Mouse (Mus musculus) hindbrain, embryonic 14.5 days (tissue): ENCODE data around the gene Gsdma2. TPM values are rescaled to one million over a fixed set of nuclear protein-coding genes. Genes with fewer than 3 reads are reported as not detected.
"Not testable (repeated sequence)": the region's sequence is repeated elsewhere in the genome, so short reads cannot be mapped to it uniquely, and the experiment has no call there.

ENCODE experiments used
- ATAC-seq: fragments of 200-750 bp; cut with Nextera tagmentation; 2 replicates; pipeline ENCODE4 v1.8.0; 2017; ENCODE audit warnings: moderate number of reproducible peaks, mild to moderate bottlenecking, moderate TSS enrichment, moderate library complexity; ENCODE audit not compliant: low FRiP score
- DNase-seq: peaks from one replicate; pipeline ENCODE4 v3.0.0-alpha.2; 2015; ENCODE audit warnings: low spot score
- H3K27ac ChIP-seq: fragments of 300-500 bp; sonication (generic); 2 replicates; pipeline ENCODE4 v1.5.1; 2014; ENCODE audit warnings: mild to moderate bottlenecking, moderate library complexity
- H3K27me3 ChIP-seq: fragments of 300-500 bp; sonication (generic); 2 replicates; pipeline ENCODE4 v1.6.1; 2014; ENCODE audit warnings: mild to moderate bottlenecking, low read length, mixed read lengths; ENCODE audit not compliant: control insufficient read depth, insufficient read depth
- H3K36me3 ChIP-seq: fragments of 300-500 bp; sonication (generic); replicated peaks from 2 replicates; pipeline ENCODE4 v1.6.1; 2014; ENCODE audit not compliant: control insufficient read depth, insufficient read depth
- H3K4me1 ChIP-seq: fragments of 300-500 bp; sonication (generic); replicated peaks from 2 replicates; pipeline ENCODE4 v1.6.1; 2014; ENCODE audit warnings: antibody characterized with exemption, low read length, mixed read lengths; ENCODE audit not compliant: control insufficient read depth, insufficient read depth
- H3K4me2 ChIP-seq: fragments of 300-500 bp; sonication (generic); replicated peaks from 2 replicates; pipeline ENCODE4 v1.6.1; 2014; ENCODE audit warnings: mild to moderate bottlenecking, moderate library complexity
- H3K4me3 ChIP-seq: fragments of 300-500 bp; sonication (generic); replicated peaks from 2 replicates; pipeline ENCODE4 v1.5.1; 2014; ENCODE audit warnings: mild to moderate bottlenecking, low read length
- H3K9ac ChIP-seq: fragments of 300-500 bp; sonication (generic); 2 replicates; pipeline ENCODE4 v1.6.1; 2014
- H3K9me3 ChIP-seq: fragments of 300-500 bp; sonication (generic); 2 replicates; pipeline ENCODE4 v1.6.1; 2016; ENCODE audit warnings: low read length; ENCODE audit not compliant: control insufficient read depth
- WGBS: fragments of 180-500 bp; shearing (Covaris S2); extraction: QIAGEN DNeasy Blood & Tissue Kit; methylation state at CpG from one replicate; pipeline ENCODE4 v1.1.7; 2014; 5-methylcytosine and 5-hydroxymethylcytosine counted together
- polyA plus RNA-seq: library from polyadenylated mRNA; unstranded; fragments of >200 nt; fragmentation: Nextera tagmentation; extraction: Ambion mirVana; gene quantifications from 2 replicates; pipeline ENCODE4 v1.2.1, GENCODE M21; 2014

The Gsdma2 gene
- polyA plus RNA-seq, 1 experiment from 2014 or later = not detected

DNA sequence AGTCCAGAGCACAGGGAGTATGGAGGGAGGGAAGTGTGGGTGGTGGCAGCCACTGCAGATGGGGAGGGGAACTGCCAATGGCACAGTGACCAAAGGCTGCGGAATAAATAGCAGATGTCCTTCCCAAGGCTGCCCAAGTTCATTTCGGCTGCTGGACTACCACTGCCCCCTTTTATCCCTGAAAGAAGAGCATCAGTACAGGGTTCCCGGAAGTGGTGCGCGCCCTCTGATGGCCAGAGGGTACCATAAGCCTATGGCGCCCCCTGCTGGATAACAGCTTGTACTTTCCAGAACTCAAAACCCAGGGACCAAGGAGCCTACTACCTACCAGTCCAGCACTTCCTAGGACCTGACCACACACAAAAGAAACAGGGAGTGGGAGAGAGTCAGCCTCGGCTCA lies 26.6 kb downstream of the Gsdma2 start:
- not testable (repeated sequence) for H3K27ac ChIP-seq, H3K4me3 ChIP-seq, H3K27me3 ChIP-seq, H3K4me1 ChIP-seq, H3K9me3 ChIP-seq, H3K9ac ChIP-seq, H3K36me3 ChIP-seq
- DNase-seq = peak; percentile 43
- H3K4me2 ChIP-seq = peak overlapping the region; percentile 13; the same call in 1 of the 2 replicates
- 0 out of 2 replicates have a peak, but pooled peaks have one; percentile 24 for ATAC-seq
- WGBS = 6% methylated on average over 6 of the region's 7 CpGs

DNA sequence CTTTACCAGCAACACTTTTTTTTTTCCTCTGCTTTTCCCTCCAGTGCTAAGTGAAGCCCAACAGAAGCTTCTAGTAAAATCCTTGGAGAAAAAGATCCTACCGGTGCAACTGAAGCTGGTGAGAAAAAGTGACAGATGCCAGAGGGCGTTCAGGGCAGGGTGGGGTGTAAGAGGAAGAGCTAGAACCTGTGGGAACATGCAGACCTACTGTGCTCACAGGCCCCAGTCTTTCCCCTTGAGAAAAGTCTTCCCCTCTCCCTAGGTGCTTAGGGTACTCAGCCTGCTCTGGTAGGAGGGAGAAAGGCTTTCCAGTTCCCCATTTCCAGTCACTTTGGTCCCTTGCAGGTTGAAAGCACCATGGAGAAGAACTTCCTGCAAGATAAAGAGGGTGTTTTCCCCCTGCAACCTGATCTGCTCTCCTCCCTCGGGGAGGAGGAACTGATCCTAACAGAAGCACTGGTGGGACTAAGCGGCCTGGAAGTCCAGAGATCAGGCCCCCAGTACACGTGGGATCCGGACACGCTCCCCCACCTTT lies 29.3 kb downstream of the Gsdma2 start:
- H3K9ac ChIP-seq = no peak overlapping the region
- no peaks in the 10 kb centered on the region for H3K27me3 ChIP-seq
- WGBS = 37% methylated on average over 7 of the region's 7 CpGs
- H3K4me3 ChIP-seq = no peak overlapping the region
- DNase-seq (no peak), ATAC-seq (no peak)
- no peak overlapping the region for H3K27ac ChIP-seq
- no peak overlapping the region for H3K4me2 ChIP-seq
- H3K9me3 ChIP-seq = no peaks in the 10 kb centered on the region
- H3K4me1 ChIP-seq = no peaks in the 10 kb centered on the region
- H3K36me3 ChIP-seq = no peaks in the 10 kb centered on the region

- DNase-seq (no peak), ATAC-seq (no peak)
- Histone ChIP-seq H3K27me3 (no peaks in the 10 kb centered on the region), H3K4me3 (no peak overlapping the region), H3K9me3 (no peaks in the 10 kb centered on the region), H3K9ac (no peak overlapping the region), H3K4me1 (peaks cover 10% of the 10 kb centered on the region; the same call in 1 of the 2 replicates), H3K27ac (no peak overlapping the region), H3K36me3 (peaks cover under 1% of the 10 kb centered on the region; the same call in 1 of the 2 replicates), H3K4me2 (no peak overlapping the region)
- 100% methylated on average over 1 of the region's 1 CpGs for WGBS
These were observed 33.5 kb downstream of the Gsdma2 start for GRCm38 (mm10) chr11:98680023-98680422.

DNA sequence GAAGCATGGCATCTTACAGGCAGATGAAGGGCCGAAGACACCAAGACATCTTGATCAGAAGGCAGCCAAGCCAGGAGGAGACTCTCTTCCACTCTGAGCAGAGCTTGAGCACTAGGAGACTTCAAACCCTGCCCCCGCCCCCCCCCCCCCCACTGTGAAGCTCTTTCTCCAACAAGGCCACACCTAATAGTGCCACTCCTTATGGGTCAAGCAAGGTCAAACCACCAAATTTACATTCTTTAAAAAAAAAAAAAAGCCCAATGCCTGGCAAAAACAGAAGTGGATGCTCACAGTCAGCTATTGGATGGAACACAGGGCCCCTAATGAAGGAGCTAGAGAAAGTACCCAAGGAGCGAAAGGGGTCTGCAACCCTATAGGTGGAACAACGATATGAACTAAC lies 34.0 kb downstream of the Gsdma2 start:
- H3K4me2 ChIP-seq, H3K9ac ChIP-seq: not testable (repeated sequence)

DNA sequence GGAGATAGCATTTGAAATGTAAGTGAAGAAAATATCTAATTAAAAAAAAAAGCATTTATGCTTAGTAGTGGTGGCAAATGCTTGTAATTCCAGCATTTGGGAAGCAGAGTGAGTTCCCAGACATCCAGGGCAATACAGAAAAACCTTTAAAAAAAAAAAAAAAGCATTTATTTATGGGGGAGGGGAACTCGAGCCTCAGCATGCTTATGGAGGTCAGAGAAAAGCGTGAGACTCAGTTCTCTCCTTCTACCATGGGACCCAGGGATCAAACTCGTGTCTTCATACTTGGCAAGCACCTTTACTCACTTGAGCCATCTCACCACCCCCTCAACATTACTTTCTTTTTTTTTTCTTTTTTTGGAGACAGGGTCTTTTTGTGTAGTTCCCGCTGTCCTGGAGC lies 34.6 kb downstream of the Gsdma2 start:
- Histone ChIP-seq H3K36me3 (peaks cover 12% of the 10 kb centered on the region), H3K4me2 (no peak overlapping the region), H3K4me1 (peaks cover 10% of the 10 kb centered on the region; the same call in 1 of the 2 replicates), H3K27ac (no peak overlapping the region), H3K9me3 (no peaks in the 10 kb centered on the region), H3K27me3 (no peaks in the 10 kb centered on the region), H3K9ac (no peak overlapping the region), H3K4me3 (no peak overlapping the region)
- ATAC-seq = no peak
- 83% methylated on average over 4 of the region's 4 CpGs for WGBS
- DNase-seq = no peak

More for the DNA sequence above, 34.0 kb downstream of the Gsdma2 start:
- not testable (repeated sequence) for ATAC-seq, H3K9me3 ChIP-seq, H3K27me3 ChIP-seq, DNase-seq, H3K36me3 ChIP-seq, H3K27ac ChIP-seq, H3K4me3 ChIP-seq, H3K4me1 ChIP-seq
- 83% methylated on average over 4 of the region's 4 CpGs for WGBS

DNA sequence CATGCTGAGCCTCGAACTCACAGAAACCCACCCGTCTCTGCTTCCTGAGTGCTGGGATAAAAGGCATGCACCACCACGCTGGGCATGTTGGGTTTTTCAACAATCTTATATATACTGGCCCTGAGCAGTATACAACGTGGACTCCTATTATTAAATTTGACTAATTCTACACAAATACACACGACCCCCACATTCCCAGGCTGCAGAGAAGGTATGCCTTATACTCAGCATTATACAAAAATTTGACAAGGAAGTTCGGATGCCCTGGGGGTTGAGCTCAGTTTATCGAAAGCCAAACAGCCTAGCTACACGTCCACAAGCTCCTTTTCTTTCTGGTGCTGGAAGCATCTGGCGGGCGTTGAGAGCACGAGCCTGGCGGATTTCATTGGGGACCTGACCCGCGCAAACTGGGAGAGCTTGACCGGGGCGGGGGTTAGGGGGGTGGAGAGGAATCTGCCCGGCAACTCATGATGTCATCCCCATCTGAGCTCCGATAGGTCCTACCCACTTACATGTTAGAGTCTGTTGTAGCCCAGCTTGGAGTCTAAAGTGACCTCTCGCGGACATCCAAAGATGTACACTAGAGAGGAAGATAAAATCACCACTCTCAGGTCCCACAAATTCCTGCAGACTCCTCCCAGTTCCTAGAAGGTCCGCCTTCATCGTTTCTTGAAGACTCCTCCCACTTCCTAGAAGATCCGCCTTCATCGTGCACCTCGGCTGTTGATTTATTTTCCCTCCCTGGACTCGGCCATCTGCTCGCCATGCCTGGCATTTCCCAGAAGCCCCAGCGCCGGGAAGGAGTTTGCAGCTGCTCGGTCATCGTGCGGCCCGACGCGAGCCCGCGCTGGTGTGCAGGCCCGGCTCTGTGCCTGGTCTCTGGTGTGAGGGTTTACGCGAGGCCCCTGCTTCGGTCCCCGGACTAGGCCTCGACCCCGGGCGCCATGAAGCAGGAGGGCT lies 35.5 kb downstream of the Gsdma2 start, which contains the start of gene Psmd3:
Gene Psmd3, plus strand, starts transcription at position 769 of the 960 bp plus-strand sequence.
- peaks cover 21% of the 10 kb centered on the region for H3K36me3 ChIP-seq
- H3K9ac ChIP-seq = peak within 1 kb of the TSS; percentile 92
- WGBS = 6% methylated on average over 45 of the region's 45 CpGs
- H3K4me1 ChIP-seq = peaks cover 10% of the 10 kb centered on the region; the same call in 1 of the 2 replicates
- H3K4me2 ChIP-seq = peak within 1 kb of the TSS; percentile 86
- DNase-seq (peak; percentile 99), ATAC-seq (peak; percentile 98)
- no peaks in the 10 kb centered on the region for H3K27me3 ChIP-seq
- no peaks in the 10 kb centered on the region for H3K9me3 ChIP-seq
- H3K27ac ChIP-seq = peak within 1 kb of the TSS; percentile 73
- peak within 1 kb of the TSS; percentile 73 for H3K4me3 ChIP-seq

DNA sequence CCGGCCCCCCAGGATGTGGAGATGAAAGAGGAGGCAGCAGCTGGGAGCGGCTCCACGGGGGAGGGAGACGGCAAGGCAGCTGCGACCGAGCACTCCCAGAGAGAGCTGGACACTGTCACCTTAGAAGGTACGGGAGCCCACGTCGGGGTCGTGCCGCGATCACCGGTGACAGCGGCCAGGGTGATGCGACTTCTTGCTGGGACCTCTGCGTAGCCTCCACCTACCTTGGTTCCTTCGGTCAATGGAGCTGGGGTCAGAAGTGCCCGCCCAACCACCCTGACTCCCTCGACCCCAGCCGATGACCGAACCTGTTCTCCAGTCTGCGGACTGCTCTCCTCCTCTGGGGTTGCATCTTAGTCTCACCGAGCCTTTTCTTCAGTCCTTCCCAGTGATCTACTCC lies 36.3 kb downstream of the Gsdma2 start:
- no peak for DNase-seq
- Histone ChIP-seq H3K27ac (peak overlapping the region; percentile 33; the same call in 1 of the 2 replicates), H3K27me3 (no peaks in the 10 kb centered on the region), H3K4me3 (peak overlapping the region; percentile 73), H3K9ac (peak overlapping the region; percentile 92), H3K9me3 (no peaks in the 10 kb centered on the region), H3K4me1 (peaks cover 10% of the 10 kb centered on the region; the same call in 1 of the 2 replicates), H3K4me2 (peak overlapping the region; percentile 86), H3K36me3 (peaks cover 28% of the 10 kb centered on the region)
- peak; percentile 7; the same call in 1 of the 2 replicates for ATAC-seq
- WGBS = 0% methylated on average over 23 of the region's 23 CpGs

GRCm38 (mm10) chr11:98685642-98686041 lies 39.1 kb downstream of the Gsdma2 start:
- ATAC-seq (no peak), DNase-seq (no peak)
- peaks cover 10% of the 10 kb centered on the region; the same call in 1 of the 2 replicates for H3K4me1 ChIP-seq
- no peak overlapping the region for H3K9ac ChIP-seq
- no peak overlapping the region for H3K4me3 ChIP-seq
- 91% methylated on average over 9 of the region's 9 CpGs for WGBS
- peaks cover 52% of the 10 kb centered on the region for H3K36me3 ChIP-seq
- H3K27ac ChIP-seq = no peak overlapping the region
- H3K27me3 ChIP-seq = no peaks in the 10 kb centered on the region
- no peak overlapping the region for H3K4me2 ChIP-seq
- H3K9me3 ChIP-seq = no peaks in the 10 kb centered on the region

GRCm38 (mm10) chr11:98686976-98687375 lies 40.4 kb downstream of the Gsdma2 start:
- H3K9ac ChIP-seq = no peak overlapping the region
- H3K4me1 ChIP-seq = peaks cover 10% of the 10 kb centered on the region; the same call in 1 of the 2 replicates
- H3K36me3 ChIP-seq = peaks cover 65% of the 10 kb centered on the region
- no peak overlapping the region for H3K4me3 ChIP-seq
- no peak overlapping the region for H3K4me2 ChIP-seq
- 91% methylated on average over 4 of the region's 4 CpGs for WGBS
- no peak overlapping the region for H3K27ac ChIP-seq
- DNase-seq = no peak
- ATAC-seq = no peak
- H3K9me3 ChIP-seq = no peaks in the 10 kb centered on the region
- H3K27me3 ChIP-seq = no peaks in the 10 kb centered on the region
